Mouse (Mus musculus): ENCODE measurements around the gene Gfod1. TPM values are rescaled to one million over a fixed set of nuclear protein-coding genes. Genes with fewer than 3 reads are reported as not detected.

Gene Gfod1
- total RNA-seq, 2 experiments from 2014 or later = 3.2 to 3.4 TPM

DNA sequence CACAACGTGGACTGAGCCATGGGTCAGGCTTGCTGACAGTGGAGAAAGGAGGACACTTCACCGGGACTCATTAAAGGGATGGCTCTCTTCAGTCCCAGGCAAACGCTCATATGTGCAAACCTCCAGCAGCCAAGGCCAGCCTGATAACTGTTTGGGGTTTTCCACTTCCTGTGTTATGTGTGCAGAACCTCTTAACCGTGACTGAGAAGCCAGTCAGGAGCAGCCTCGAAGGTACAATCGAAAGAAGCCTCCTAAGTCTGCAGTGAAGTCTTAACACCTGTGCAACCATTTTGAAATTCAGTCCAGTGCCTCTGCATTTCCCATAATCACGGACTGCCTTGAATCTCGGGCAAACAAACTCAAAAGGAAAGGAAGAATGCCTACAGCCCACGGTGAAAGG lies 3.1 kb downstream of the Gfod1 start:
- ATAC-seq (replicated peaks; ENCODE audit: low FRiP score, poor library complexity, severe bottlenecking) = no peak

DNA sequence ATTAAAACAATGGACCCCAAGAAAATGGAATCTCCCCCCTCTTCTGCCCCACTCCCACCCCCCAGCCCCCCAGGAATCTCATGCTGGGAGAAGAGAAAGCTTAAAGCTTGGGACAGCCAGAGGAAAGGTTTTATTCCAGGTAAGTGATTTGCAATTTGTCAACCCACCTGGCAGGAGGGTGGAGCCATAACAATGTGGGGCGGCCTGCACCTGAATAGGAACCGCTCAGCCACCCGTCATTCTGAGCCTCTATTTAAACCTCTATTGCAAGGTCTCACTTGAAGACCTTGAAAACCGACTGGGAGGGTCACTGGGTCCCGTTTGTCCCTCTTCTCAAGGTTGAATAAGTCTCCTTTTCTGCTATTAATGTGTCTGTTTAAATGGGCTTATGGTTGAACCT lies 3.6 kb downstream of the Gfod1 start:
- ATAC-seq (replicated peaks; ENCODE audit: low FRiP score, poor library complexity, severe bottlenecking) = no peak

DNA sequence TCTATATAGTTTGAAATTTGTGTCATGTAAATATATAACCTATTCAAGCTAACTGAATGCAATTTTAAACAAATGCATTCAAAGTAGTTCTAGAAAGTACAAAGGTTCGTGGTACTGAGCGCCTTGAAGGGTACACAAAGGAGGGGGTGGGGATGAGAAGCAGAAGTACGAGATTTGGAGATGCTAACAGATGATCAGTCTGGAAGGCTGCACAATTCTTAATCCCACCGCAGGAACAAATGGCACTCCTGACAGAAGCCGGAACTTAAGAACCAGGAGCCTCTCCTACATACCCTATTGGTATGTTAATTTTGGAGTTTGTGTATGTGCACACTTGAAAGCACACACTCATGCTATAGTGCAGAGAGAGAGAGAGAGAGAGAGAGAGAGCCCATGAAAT lies 4.8 kb downstream of the Gfod1 start:
- no peak for ATAC-seq (replicated peaks; ENCODE audit: low FRiP score, poor library complexity, severe bottlenecking)

DNA sequence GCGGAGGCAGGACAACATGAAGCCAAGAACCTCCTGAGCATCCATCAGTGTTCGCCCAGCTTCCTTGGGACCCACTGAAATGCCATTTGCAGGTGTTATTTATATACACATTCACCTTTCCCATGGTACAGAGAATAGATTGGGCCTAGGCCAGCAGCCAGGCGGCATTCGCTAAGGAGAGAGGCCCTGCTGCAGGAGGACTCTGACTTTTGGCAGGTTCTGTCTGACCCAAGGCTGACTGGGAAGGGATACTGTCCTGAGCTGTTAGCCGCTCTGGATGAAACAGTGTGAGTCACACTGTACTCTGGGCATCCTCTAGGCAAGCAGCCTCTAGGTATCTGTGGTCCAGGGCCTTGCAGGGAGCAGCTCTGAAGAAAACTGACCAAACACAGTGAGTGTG lies 6.4 kb downstream of the Gfod1 start:
- ATAC-seq (replicated peaks; ENCODE audit: low FRiP score, poor library complexity, severe bottlenecking) = no peak

DNA sequence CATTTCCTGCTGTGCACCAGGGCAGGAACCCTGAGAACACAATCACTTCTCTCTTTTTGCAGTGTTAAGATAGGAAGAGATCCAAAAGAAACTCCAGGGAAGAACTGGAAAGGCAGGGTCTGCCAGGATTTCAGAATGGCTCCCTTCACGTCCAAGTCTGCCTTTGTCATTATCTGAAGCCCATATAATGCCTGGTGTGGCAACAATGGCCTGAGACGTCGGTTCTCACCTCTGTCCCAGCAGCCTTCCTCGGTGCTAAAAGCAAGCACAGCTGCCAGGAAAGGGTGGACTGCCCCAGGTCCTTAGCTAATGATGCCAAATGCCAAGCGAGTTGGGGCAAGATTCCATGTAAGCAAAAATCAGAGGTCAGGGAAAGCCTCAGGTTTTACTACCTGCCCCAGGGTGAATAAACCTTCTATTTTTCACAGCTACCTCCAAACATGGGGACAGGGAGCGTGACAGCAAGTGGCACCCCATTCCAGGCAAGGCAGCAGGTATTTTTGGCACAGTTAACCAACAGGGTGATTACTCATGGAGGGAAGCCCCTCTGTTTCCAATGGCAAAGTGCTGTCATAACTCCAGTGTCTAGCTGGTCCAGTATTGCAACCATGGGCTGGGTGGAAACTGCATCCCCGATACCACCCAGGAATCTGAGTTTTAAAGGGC lies 7.7 kb downstream of the Gfod1 start:
- ATAC-seq (replicated peaks; ENCODE audit: low FRiP score, poor library complexity, severe bottlenecking) = no peak

DNA sequence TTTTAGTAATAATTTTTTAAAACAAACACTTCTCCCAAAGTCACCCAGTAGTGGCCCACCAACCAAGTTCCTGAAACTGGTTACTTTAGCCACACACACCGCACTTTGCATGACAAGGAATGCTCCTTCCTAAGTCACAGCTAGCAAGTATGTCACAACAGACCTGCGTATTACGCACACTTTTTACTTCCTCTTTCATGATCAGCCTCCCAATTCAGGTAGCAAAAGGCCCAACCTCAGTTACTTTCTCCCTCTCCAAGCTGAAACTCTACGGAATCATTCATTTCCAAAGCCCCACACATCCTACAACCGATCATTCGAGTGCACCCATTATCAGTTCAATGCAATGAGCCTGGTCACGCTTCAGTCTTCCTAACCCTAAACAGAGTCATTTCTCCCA lies 8.3 kb downstream of the Gfod1 start:
- no peak for ATAC-seq (replicated peaks; ENCODE audit: low FRiP score, poor library complexity, severe bottlenecking)

DNA sequence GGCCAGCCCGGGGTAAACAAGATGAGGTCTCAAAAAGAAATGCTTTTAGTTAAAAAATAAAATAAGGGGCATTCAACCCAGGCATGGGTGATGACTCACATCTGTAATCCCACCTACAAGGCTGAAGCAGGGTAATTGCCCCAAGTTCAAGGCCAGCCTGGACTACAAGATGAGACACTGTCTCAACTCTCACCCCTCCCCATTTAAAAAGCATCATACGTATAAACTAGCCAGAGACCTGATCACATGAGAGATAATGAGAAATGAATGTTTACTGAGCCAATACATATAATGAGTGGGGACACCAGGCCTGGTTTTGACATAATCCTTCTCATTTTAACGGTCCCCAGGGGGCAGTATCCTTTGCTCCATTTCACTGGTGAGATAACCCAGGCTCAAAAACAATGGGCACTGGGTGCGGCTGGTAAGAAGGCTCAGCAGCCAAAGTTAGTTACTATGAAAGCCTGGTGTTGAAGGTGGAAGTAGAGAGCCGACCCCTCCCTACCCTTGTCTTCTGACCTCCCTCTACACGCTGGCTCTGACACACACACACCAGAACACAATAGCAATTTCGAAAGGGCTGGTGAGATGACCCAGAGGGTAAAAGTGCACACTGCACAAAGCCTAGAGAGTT lies 8.9 kb downstream of the Gfod1 start:
- ATAC-seq (replicated peaks; ENCODE audit: low FRiP score, poor library complexity, severe bottlenecking) = no peak

DNA sequence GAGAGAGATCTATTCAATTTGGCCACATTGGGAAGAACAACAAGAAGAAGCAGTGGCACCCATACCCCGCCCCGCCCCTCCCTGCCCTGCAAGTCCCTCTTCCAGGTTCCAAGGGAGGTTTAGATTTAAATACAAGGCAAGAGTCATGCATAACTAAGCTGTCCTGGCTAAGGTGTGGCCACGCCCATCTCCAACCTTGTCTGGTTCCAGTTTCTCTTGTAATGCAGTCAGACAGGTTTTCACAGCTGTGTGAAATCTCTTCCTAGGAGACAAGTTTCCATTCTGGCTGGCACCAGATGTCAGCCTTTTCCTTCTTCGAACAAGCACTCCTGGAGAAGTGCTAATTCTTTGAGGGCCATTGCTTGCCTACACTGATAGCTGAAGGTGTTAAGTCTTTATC lies 11.1 kb downstream of the Gfod1 start:
- ATAC-seq (replicated peaks; ENCODE audit: low FRiP score, poor library complexity, severe bottlenecking) = no peak

DNA sequence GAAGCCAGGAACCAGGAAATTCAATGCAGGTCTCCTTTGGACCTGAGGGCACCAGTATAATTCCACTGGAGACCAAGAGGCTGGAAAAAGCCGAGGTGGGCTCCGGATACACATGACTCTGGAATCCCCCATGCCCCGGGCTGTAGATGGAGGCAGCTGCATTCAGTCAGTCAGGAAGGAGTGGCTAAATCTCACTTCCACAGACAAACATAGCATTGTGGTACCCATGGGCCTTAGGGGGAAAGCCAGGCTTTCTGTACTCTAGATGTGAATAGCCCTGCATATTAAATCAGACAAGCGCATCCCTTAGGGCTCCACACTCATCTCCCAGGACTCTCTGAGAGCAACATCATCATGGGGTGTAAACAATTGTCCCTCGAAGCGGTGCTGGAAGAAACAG lies 14.9 kb downstream of the Gfod1 start:
- no peak for ATAC-seq (replicated peaks; ENCODE audit: low FRiP score, poor library complexity, severe bottlenecking)

DNA sequence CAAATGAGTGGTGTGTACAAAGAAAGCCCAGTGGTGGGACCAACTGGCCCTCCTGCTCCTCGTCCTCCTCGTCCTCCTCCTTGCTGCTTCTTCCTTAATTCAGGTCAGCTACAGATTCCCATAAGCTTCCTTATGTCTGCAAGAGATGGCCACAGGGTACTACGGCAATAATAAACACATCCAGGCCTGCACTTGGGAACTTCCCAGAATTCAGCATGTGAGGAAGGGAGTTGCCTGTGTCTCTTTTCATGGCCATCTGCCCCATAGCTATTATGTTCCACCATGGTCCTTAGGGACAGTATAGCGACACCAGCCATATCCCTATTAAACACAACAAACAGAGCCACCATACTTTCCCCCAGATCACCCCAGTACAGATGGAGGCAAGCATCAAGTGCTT lies 15.5 kb downstream of the Gfod1 start:
- no peak for ATAC-seq (replicated peaks; ENCODE audit: low FRiP score, poor library complexity, severe bottlenecking)

DNA sequence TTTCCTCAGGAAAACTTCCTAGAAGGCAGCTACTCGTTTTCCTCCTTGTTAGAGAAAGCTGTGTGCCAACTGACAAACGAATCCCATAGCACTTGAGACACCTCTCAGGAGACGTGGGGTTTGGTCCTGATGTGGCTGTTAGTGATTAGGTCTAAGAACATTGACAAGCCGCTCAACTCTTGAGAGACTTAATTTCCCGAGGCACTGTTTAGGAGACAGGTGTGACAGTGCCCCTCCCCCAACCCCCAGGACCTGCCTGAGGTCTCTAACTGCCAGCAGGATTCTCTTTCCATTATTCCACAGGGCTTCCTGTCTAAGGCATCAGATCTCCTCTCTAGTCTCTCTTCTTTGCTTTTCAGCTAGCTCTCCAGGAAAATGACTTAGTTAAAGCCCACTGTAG lies 15.9 kb downstream of the Gfod1 start:
- ATAC-seq (replicated peaks; ENCODE audit: low FRiP score, poor library complexity, severe bottlenecking) = no peak

DNA sequence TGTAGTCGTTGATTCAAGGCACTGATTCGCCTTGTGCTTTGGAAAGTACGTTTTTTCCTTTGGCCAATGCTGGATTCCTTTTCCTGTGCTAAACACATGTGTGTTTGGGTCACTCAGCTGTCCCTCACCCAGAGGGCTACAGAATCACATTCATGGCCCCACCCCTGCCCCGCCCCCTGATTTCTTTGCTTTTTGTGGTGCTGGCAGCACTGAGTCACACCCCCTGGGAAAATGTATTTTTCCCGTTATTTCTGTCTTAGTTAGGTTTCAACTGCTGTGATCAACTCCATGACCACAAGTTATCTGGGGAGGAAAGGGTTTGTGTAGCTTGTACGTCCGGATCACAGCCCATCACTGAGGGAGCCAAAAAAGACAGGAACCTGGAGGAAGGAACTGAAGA lies 17.1 kb downstream of the Gfod1 start:
- no peak for ATAC-seq (replicated peaks; ENCODE audit: low FRiP score, poor library complexity, severe bottlenecking)

DNA sequence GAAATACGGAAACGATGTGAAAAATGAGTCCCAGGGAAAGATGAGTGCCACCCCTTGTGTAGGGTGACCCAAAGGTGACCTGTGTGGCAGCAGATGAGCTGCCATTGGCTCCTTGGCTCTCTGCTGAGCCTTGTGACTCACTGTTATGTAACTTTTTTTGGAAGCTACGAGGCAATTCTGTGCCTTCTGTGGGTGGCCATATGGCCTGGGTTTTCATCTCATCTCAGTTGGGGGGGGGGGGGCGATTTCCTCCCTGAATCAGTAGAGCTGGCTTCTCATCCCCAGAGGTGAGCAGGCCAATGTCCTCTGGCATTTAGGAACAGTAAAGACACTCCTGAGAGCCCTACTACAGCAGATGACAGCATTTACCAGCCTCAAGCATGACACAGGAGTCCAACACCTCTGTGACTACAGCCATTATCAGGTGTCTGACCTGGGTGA lies 19.2 kb downstream of the Gfod1 start:
- no peak for ATAC-seq (replicated peaks; ENCODE audit: low FRiP score, poor library complexity, severe bottlenecking)

DNA sequence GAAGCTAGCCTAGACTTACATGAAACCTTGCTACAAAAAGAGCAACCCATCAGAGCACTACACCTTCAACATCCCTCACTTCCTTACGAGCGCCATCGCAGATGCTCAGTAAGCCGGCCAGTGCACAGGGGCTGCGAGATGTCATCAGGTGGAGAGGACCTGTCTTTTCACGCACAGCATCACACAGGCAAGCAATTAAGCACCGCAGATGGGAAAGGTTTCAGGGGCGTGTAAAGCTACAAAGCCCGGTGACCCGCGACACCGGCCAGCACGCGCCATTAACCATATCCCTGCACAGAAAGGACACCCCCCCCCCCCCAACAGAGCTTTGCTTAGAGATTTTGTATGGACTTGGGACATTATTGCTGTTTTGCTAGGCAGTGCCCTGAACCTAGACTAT lies 30.1 kb downstream of the Gfod1 start:
- no peak for ATAC-seq (replicated peaks; ENCODE audit: low FRiP score, poor library complexity, severe bottlenecking)

DNA sequence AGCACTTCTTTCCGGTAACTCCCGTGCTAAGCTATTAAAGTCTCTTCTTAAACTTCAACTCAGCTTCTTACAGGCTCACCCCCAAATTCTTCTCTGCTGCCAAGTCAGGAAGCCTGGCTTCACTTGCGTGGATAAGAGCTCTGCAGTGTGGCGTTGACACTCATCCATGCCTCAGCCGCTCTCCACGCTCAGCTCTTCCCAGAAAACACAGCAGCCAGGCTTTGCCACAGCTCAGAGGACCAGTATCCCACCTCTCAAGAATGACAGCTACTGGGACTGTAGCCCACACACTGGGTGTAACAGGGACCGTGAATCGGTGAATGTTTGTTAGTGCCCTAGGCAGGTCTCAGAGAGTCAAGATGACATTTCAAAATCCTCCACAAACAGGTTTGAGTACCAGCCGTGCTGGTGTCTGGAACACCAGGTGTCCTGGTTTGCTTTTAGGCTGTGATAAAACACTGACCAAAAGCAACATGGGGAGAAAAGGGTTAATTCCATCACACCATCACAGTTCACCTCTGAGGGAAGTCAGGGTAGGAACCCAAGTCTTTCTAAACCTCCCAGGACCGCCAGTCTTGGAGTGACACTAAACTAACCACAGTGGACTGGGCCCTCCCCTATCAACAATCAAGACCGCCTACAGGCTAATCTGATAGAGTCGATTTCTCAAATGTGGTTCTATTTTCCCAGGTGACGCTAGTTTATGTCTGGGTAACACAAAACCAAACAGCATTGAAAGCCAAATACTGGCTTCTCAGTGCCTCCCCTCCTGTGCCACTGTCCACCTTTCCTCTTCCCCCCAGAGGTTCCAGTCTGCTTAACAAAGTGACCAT lies 31.5 kb downstream of the Gfod1 start:
- ATAC-seq (replicated peaks; ENCODE audit: low FRiP score, poor library complexity, severe bottlenecking) = no peak; the same call in 1 of the 2 replicates

DNA sequence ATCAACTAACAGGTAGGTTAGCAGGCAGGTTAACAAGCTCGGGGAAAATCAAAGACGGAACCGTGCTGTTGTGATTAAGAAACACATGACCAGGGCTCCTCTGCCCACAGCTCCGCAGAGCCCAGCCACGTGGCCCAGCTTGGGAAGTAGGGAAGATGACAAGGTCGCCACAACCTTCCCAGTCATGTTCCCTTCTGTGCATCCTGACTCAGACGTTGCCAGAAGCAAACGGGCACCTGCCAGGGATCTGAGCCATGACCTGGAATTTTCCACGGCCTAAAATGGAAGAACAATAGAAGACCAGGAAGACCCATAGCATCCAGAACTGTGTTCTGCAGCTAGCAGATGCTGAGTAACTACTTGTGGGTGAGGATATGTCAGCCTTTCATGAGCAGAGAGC lies 32.5 kb downstream of the Gfod1 start:
- ATAC-seq (replicated peaks; ENCODE audit: low FRiP score, poor library complexity, severe bottlenecking) = no peak

DNA sequence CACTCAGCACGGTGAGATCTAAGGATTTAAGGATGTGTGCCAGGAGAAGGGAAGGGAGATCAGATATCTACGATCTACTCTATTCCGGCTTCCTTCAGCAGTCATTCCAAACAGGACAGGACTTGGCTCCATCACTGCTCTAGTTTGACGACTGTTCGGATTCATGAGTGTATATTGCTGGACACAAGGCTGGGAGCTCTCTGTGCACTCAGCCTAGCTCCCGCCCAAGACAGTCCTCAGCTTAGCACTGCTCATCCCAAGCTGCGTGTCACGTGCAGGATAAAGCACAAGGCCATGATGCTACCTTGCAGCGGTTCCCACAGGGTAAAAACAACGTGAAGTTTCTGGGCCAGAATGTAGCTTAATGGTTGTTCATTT lies 33.8 kb downstream of the Gfod1 start:
- no peak for ATAC-seq (replicated peaks; ENCODE audit: low FRiP score, poor library complexity, severe bottlenecking)

DNA sequence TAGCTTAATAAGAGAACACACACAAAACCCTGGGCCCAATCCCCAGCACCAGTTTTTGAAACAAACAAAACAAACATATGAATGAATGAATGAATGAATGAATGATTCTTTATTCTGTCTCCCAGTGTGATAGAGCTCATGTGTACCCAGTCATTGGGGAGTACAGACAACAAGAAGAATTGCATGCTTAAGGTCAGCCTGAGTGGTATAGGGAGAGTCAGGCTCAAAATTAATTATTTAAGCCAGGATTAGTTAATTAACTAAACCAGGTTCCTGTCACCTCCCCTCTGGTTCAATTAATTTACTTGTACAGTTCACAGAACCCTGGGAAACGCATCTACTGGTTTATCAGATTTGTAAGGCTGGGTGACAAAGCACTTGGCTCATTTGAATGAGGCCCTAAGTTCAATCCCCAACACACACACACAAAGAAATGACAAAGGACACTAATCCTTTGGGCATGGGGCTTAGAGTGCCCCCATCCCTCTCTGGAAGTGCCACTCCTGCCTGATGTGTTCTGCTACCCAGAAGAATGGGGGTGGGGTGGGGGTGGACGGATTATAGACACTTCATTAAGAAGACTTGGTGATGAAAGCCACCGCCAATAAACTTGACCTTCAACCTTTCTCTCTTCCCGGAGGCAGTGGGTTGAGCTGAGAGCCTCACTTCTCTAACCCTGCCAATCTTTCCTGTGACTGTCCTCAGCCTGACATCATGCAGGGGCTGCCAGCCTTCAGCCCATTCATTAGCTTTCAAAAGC lies 34.3 kb downstream of the Gfod1 start:
- ATAC-seq (replicated peaks; ENCODE audit: low FRiP score, poor library complexity, severe bottlenecking) = no peak

DNA sequence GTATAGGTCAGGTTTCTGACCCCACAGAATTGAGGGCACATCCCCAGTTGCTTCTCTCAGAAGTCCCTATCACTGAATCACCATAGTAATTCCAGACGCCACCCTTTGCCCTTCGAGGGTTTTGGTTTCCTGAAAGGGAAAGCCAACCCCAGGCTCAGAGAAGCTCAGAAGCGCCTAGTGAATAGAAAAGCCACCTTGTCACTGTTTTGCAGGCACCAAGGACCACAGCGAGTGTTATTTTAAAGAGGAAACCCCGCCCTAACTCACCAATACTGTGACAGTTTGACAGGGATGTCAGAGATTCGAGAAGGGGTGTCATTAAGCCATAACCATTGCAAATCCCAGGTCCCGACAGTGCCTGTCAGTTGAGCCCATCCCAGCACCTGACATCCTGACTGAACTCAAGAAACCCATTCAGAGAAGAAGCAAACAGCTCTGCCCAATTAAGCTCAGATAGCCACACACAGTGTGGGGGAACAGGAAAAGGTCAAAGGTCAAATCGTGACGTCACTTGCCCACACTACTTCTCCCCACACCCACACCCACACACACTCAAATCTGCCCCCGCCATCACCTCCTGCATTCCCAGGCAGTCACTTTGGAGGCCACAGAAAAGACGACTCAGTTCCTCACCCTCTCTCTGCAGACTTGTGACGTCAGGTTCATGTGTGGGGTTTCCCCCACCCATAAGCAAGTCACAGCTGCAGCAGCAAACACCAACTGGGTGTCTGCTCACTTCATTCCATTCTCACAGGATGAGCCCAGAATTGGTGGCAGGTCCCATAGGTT lies 35.2 kb downstream of the Gfod1 start:
- no peak for ATAC-seq (replicated peaks; ENCODE audit: low FRiP score, poor library complexity, severe bottlenecking)

DNA sequence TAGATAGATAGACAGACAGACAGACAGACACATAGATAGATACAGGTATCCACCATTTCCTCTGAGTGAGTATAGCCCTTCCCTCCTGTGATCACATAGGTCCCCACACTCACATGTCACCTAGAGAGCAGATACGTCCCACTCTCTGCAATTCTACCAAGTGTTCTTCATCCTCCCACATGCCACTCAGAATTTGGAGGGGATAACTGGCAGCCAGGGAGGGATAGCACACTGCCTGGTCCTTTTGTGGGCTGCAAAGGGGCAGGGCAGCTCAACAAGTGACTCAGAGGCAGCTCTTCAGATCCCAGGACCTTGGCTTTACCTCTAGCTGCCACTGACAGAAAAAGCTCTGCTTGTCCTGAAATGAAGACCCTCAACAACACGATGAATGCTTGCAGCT lies 36.1 kb downstream of the Gfod1 start:
- no peak for ATAC-seq (replicated peaks; ENCODE audit: low FRiP score, poor library complexity, severe bottlenecking)
